In the genomic region with DNA sequence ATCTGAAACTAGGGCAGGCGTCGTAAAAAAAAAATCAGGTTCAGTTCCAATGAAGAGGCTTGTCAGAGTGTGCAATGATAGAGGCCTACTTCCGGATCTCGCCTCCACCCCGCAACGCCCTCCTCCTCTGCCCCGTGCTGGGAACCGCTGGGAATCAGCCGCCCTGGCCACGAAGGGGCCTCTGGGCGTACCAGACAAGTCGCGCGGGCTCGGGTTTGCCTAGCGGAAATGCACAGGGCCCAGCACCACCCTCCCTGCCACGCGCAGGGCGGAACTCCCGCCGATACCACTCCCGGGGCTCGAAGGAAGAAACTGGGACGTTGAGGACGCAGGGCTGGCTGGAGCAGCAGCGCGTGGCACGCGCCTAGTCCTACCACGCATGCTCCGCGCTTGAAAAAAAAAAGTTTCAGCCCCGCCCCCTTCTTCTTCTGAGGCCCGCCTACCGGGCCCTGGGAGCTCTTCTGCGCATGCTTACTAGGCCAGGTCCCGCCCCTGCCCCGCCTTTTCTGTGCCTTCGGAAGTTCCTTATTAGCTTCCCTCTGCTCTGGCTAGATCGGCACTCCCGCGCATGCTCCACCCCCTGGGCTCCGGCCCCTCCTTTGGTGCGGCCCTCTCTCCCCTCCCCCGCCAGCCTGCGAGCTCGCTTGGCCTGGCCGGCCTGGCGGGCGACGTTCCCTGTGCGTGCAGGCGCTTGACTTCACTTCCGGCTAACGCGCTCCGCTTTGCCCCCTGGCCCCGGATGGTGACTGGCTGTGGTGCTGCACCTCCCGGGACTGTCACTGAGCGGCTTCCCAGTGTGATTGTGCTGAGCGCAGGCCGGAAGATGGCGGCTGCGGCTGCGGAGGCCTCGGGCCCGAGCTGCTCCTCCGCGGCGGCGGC, we compare ENCODE assay signal across 8 mouse cellular contexts. TPM values are rescaled to one million over a fixed set of nuclear protein-coding genes. Genes with fewer than 3 reads are reported as not detected.
DNase-seq lines count a peak whose midpoint lies in the region; ATAC-seq and TF ChIP-seq lines count a peak whose summit lies in the region.

Gene Birc6 (plus strand): TSS at position 567 of the 879 bp plus-strand sequence.

- no peaks in the 10 kb centered on the region for H3K27me3 ChIP-seq in forebrain, embryonic 10.5 days (ENCODE audit: poor library complexity, severe bottlenecking)
- no peaks in the 10 kb centered on the region for H3K27me3 ChIP-seq in heart, embryonic 15.5 days
- H3K27me3 ChIP-seq in liver, embryonic 14.5 days (ENCODE audit: control insufficient read depth, insufficient read depth, low read length) = no peaks in the 10 kb centered on the region
- no peaks in the 10 kb centered on the region for H3K27me3 ChIP-seq in neural tube, embryonic 11.5 days (ENCODE audit: control insufficient read depth, insufficient read depth, low read length)
- no peaks in the 10 kb centered on the region for H3K27me3 ChIP-seq in stomach, postnatal 0 days (ENCODE audit: control insufficient read depth, insufficient read depth, low read length)

- H3K27ac ChIP-seq in forebrain, embryonic 10.5 days = peak within 1 kb of the TSS; percentile 98
- H3K27ac ChIP-seq in heart, embryonic 15.5 days = peak within 1 kb of the TSS; percentile 100
- peak within 1 kb of the TSS; percentile 96 for H3K27ac ChIP-seq in liver, embryonic 14.5 days
- peak within 1 kb of the TSS; percentile 95 for H3K27ac ChIP-seq in neural tube, embryonic 11.5 days (ENCODE audit: low read depth, low read length)
- H3K27ac ChIP-seq in stomach, postnatal 0 days (replicated peaks) = peak within 1 kb of the TSS; percentile 99

- peaks cover 28% of the 10 kb centered on the region for H3K4me1 ChIP-seq in forebrain, embryonic 10.5 days
- H3K4me1 ChIP-seq in heart, embryonic 15.5 days (replicated peaks) = peaks cover 23% of the 10 kb centered on the region
- peaks cover 15 to 20% of the 10 kb centered on the region in 2 experiments for H3K4me1 ChIP-seq in liver, embryonic 14.5 days (replicated peaks; ENCODE audit: control insufficient read depth in 2 of 2, insufficient read depth in 2 of 2, low read length in 1 of 2)
- H3K4me1 ChIP-seq in neural tube, embryonic 11.5 days (ENCODE audit: control insufficient read depth, insufficient read depth, low read length) = peaks cover 7% of the 10 kb centered on the region; the same call in 1 of the 2 replicates
- H3K4me1 ChIP-seq in stomach, postnatal 0 days (replicated peaks; ENCODE audit: control insufficient read depth, insufficient read depth) = peaks cover 4% of the 10 kb centered on the region; the same call in 1 of the 2 replicates

- peak within 1 kb of the TSS; percentile 85 for H3K4me2 ChIP-seq in heart, embryonic 15.5 days
- H3K4me2 ChIP-seq in liver, embryonic 14.5 days (ENCODE audit: low read depth) = peak within 1 kb of the TSS; percentile 89
- peak within 1 kb of the TSS; percentile 75 for H3K4me2 ChIP-seq in neural tube, embryonic 11.5 days (ENCODE audit: low read depth)
- H3K4me2 ChIP-seq in stomach, postnatal 0 days (replicated peaks; ENCODE audit: low read depth) = peak within 1 kb of the TSS; percentile 85

- H3K9ac ChIP-seq in heart, embryonic 15.5 days = peak within 1 kb of the TSS; percentile 91
- peak within 1 kb of the TSS; percentile 98 for H3K9ac ChIP-seq in liver, embryonic 14.5 days (replicated peaks)
- H3K9ac ChIP-seq in neural tube, embryonic 11.5 days (ENCODE audit: low read length) = peak within 1 kb of the TSS; percentile 90
- peak within 1 kb of the TSS; percentile 95 for H3K9ac ChIP-seq in stomach, postnatal 0 days (ENCODE audit: low read length)

- H3K4me3 ChIP-seq in forebrain, embryonic 10.5 days = peak within 1 kb of the TSS; percentile 98
- H3K4me3 ChIP-seq in heart, embryonic 15.5 days = peak within 1 kb of the TSS; percentile 79
- peak within 1 kb of the TSS; percentile 84 to 98 for H3K4me3 ChIP-seq in liver, embryonic 14.5 days (ENCODE audit: insufficient read depth in 1 of 2, low read depth in 2 of 2, low read length in 2 of 2)
- H3K4me3 ChIP-seq in neural tube, embryonic 11.5 days (ENCODE audit: low read depth, low read length) = peak within 1 kb of the TSS; percentile 71
- H3K4me3 ChIP-seq in stomach, postnatal 0 days (ENCODE audit: low read depth, low read length) = peak within 1 kb of the TSS; percentile 73

- no peaks in the 10 kb centered on the region for H3K9me3 ChIP-seq in forebrain, embryonic 10.5 days
- H3K9me3 ChIP-seq in heart, embryonic 15.5 days (replicated peaks) = no peaks in the 10 kb centered on the region
- no peaks in the 10 kb centered on the region for H3K9me3 ChIP-seq in liver, embryonic 14.5 days (ENCODE audit: control insufficient read depth, low read length)
- H3K9me3 ChIP-seq in neural tube, embryonic 11.5 days (ENCODE audit: control insufficient read depth, low read length) = no peaks in the 10 kb centered on the region
- H3K9me3 ChIP-seq in stomach, postnatal 0 days (ENCODE audit: control insufficient read depth, low read length) = no peaks in the 10 kb centered on the region

- H3K36me3 ChIP-seq in forebrain, embryonic 10.5 days (replicated peaks) = 0 out of 2 replicates have a peak, but pooled peaks cover 2% of the 10 kb centered on the region
- no peaks in the 10 kb centered on the region for H3K36me3 ChIP-seq in heart, embryonic 15.5 days
- H3K36me3 ChIP-seq in liver, embryonic 14.5 days (replicated peaks; ENCODE audit: control insufficient read depth, insufficient read depth, low read depth) = no peaks in the 10 kb centered on the region
- no peaks in the 10 kb centered on the region for H3K36me3 ChIP-seq in neural tube, embryonic 11.5 days (ENCODE audit: control insufficient read depth, insufficient read depth, low read length)
- H3K36me3 ChIP-seq in stomach, postnatal 0 days (ENCODE audit: control insufficient read depth, insufficient read depth, low read length) = no peaks in the 10 kb centered on the region

- peak; percentile 100 for DNase-seq in CD8-positive naive resting alpha-beta T cell, adult 2 months (ENCODE audit: low read depth in 2 of 2, low spot score in 2 of 2)
- DNase-seq in c-Kit-positive CD71-negative TER-119-negative erythroid progenitor cells, embryonic 14.5 days (ENCODE audit: low read depth) = peak; percentile 98
- peak; percentile 100 for DNase-seq in forebrain, embryonic 10.5 days (ENCODE audit: extremely low spot score, low spot score)
- peak; percentile 100 for DNase-seq in kidney, postnatal 25 days
- peak; percentile 95 to 99 (median 96) for DNase-seq in liver, embryonic 14.5 days (ENCODE audit: low read depth in 3 of 3, low spot score in 3 of 3)
- DNase-seq in neural tube, embryonic 11.5 days (ENCODE audit: low spot score) = peak; percentile 100
- DNase-seq in stomach, postnatal 0 days (ENCODE audit: low spot score) = peak; percentile 100

- under 1% methylated on average over 71 of the region's 71 CpGs for WGBS in forebrain, embryonic 10.5 days
- under 1% methylated on average over 71 of the region's 71 CpGs for WGBS in heart, embryonic 15.5 days
- under 1% methylated on average over 71 of the region's 71 CpGs for WGBS in liver, embryonic 14.5 days (ENCODE audit: insufficient replicate concordance)
- WGBS in neural tube, embryonic 11.5 days = under 1% methylated on average over 71 of the region's 71 CpGs
- WGBS in stomach, postnatal 0 days = under 1% methylated on average over 66 of the region's 71 CpGs

- TF ChIP-seq CTCF in liver, embryonic 14.5 days (IDR thresholded peaks at IDR 0.05; ENCODE audit: low read depth) = no peak
- peak; percentile 30 for TF ChIP-seq CTCF in stomach, postnatal 0 days (IDR thresholded peaks at IDR 0.05; ENCODE audit: low read depth)

- ATAC-seq in heart, embryonic 15.5 days (replicated peaks; ENCODE audit: insufficient number of reproducible peaks, insufficient read depth, low FRiP score, low read depth) = peak; percentile 96
- ATAC-seq in liver, embryonic 14.5 days (ENCODE audit: insufficient read depth) = peak; percentile 94
- ATAC-seq in neural tube, embryonic 11.5 days (ENCODE audit: insufficient read depth, low FRiP score, low TSS enrichment) = peak; percentile 97
- peak; percentile 97 for ATAC-seq in stomach, postnatal 0 days (ENCODE audit: low FRiP score, low TSS enrichment)

- peak; percentile 51 for TF ChIP-seq EP300 in liver, embryonic 14.5 days (IDR thresholded peaks at IDR 0.05; ENCODE audit: low read depth)
- TF ChIP-seq EP300 in stomach, postnatal 0 days (optimal IDR thresholded peaks at IDR 0.05) = no peak

RNA-seq across cellular contexts. Expression of gene Birc6, which starts in this region (rescaled TPM):
- 85.0 and 86.5 TPM in 2 replicates for polyA plus RNA-seq in forebrain, embryonic 10.5 days (2016; fragmentation: Nextera tagmentation; extraction: Ambion mirVana)
- polyA plus RNA-seq in heart, embryonic 15.5 days (2015; fragmentation: Nextera tagmentation; extraction: Ambion mirVana) = 51.0 and 61.8 TPM in 2 replicates
- 17.1 and 21.9 TPM in 2 replicates for polyA plus RNA-seq in liver, embryonic 14.5 days (2012; rRNA removed)
- polyA plus RNA-seq in liver, embryonic 14.5 days (2014; fragmentation: Nextera tagmentation; extraction: Ambion mirVana) = 25.9 and 28.3 TPM in 2 replicates
- polyA plus RNA-seq in neural tube, embryonic 11.5 days (2014; fragmentation: Nextera tagmentation; extraction: Ambion mirVana) = 79.5 and 87.3 TPM in 2 replicates
- 51.8 and 56.4 TPM in 2 replicates for polyA plus RNA-seq in stomach, postnatal 0 days (2015; fragmentation: Nextera tagmentation; extraction: Ambion mirVana)

Comparison
In these comparisons a context has a peak if more than half of its experiments do, and no peak if none do; other contexts are left out.
1. Peak in every context shown above with its lines: DNase-seq, ATAC-seq, H3K4me3 ChIP-seq and H3K27ac ChIP-seq.